Mouse (Mus musculus): ENCODE results near the gene Folr2. TPM values are rescaled to one million over a fixed set of nuclear protein-coding genes. Genes with fewer than 3 reads are reported as not detected.

The Folr2 gene
- 1.1 and 2.1 TPM in 2 replicates for polyA plus RNA-seq (2012; rRNA removed)

GRCm38 (mm10) chr7:101857094-101857493 is at the start of gene Folr2:
Gene Folr2, minus strand, starts transcription at chr7:101857194.
- no peaks in the 10 kb centered on the region for H3K4me1 ChIP-seq (ENCODE audit: control insufficient read depth, insufficient read depth, low read length)
- no peak within 1 kb of the TSS for H3K27ac ChIP-seq (ENCODE audit: insufficient read depth, low read length)
- TF ChIP-seq POLR2A (IDR thresholded peaks at IDR 0.05; ENCODE audit: extremely low read depth, insufficient read depth, low read length) (no peak), CTCF (IDR thresholded peaks at IDR 0.05; ENCODE audit: extremely low read depth, insufficient read depth, low read length) (no peak)
- H3K4me3 ChIP-seq (ENCODE audit: insufficient read depth, low read length) = no peak within 1 kb of the TSS

- Histone ChIP-seq H3K4me3 (ENCODE audit: insufficient read depth, low read length) (peak overlapping the region; percentile 27), H3K4me1 (ENCODE audit: control insufficient read depth, insufficient read depth, low read length) (peaks cover 5% of the 10 kb centered on the region), H3K27ac (ENCODE audit: insufficient read depth, low read length) (no peak overlapping the region)
- TF ChIP-seq CTCF (IDR thresholded peaks at IDR 0.05; ENCODE audit: extremely low read depth, insufficient read depth, low read length) = no peak
- TF ChIP-seq POLR2A (IDR thresholded peaks at IDR 0.05; ENCODE audit: extremely low read depth, insufficient read depth, low read length) = no peak
These were observed 49.7 kb upstream of the Folr2 start for GRCm38 (mm10) chr7:101906696-101907095.

- TF ChIP-seq CTCF (IDR thresholded peaks at IDR 0.05; ENCODE audit: extremely low read depth, insufficient read depth, low read length) (no peak), POLR2A (IDR thresholded peaks at IDR 0.05; ENCODE audit: extremely low read depth, insufficient read depth, low read length) (no peak)
- peak within 1 kb of the TSS; percentile 77 for H3K27ac ChIP-seq (ENCODE audit: insufficient read depth, low read length)
- peaks cover 5% of the 10 kb centered on the region for H3K4me1 ChIP-seq (ENCODE audit: control insufficient read depth, insufficient read depth, low read length)
- peak within 1 kb of the TSS; percentile 27 for H3K4me3 ChIP-seq (ENCODE audit: insufficient read depth, low read length)
These were observed 49.3 kb upstream of the Folr2 start, which contains the start of gene Tomt for GRCm38 (mm10) chr7:101906287-101906681. Gene Tomt, minus strand, starts transcription at chr7:101906359.

GRCm38 (mm10) chr7:101905561-101906286 is 48.7 kb upstream of the Folr2 start, which contains the start of gene Lamtor1:
Gene Lamtor1, plus strand, starts transcription at chr7:101905904.
- Histone ChIP-seq H3K4me3 (ENCODE audit: insufficient read depth, low read length) (peak within 1 kb of the TSS; percentile 27), H3K27ac (ENCODE audit: insufficient read depth, low read length) (peak within 1 kb of the TSS; percentile 77), H3K4me1 (ENCODE audit: control insufficient read depth, insufficient read depth, low read length) (peaks cover 5% of the 10 kb centered on the region)
- TF ChIP-seq CTCF (IDR thresholded peaks at IDR 0.05; ENCODE audit: extremely low read depth, insufficient read depth, low read length) = no peak
- peak; percentile 92 for TF ChIP-seq POLR2A (IDR thresholded peaks at IDR 0.05; ENCODE audit: extremely low read depth, insufficient read depth, low read length)

GRCm38 (mm10) chr7:101902846-101903245 is 45.9 kb upstream of the Folr2 start:
- TF ChIP-seq POLR2A (IDR thresholded peaks at IDR 0.05; ENCODE audit: extremely low read depth, insufficient read depth, low read length) = no peak
- Histone ChIP-seq H3K4me1 (ENCODE audit: control insufficient read depth, insufficient read depth, low read length) (peaks cover 3% of the 10 kb centered on the region), H3K27ac (ENCODE audit: insufficient read depth, low read length) (no peak overlapping the region), H3K4me3 (ENCODE audit: insufficient read depth, low read length) (no peak overlapping the region)

GRCm38 (mm10) chr7:101901969-101902368 is 45.0 kb upstream of the Folr2 start:
- TF ChIP-seq CTCF (IDR thresholded peaks at IDR 0.05; ENCODE audit: extremely low read depth, insufficient read depth, low read length) (no peak), POLR2A (IDR thresholded peaks at IDR 0.05; ENCODE audit: extremely low read depth, insufficient read depth, low read length) (no peak)
- H3K4me3 ChIP-seq (ENCODE audit: insufficient read depth, low read length) = no peak overlapping the region
- H3K27ac ChIP-seq (ENCODE audit: insufficient read depth, low read length) = no peak overlapping the region
- peaks cover 5% of the 10 kb centered on the region for H3K4me1 ChIP-seq (ENCODE audit: control insufficient read depth, insufficient read depth, low read length)

GRCm38 (mm10) chr7:101900331-101901097 is 43.5 kb upstream of the Folr2 start:
- TF ChIP-seq POLR2A (IDR thresholded peaks at IDR 0.05; ENCODE audit: extremely low read depth, insufficient read depth, low read length) (no peak), CTCF (IDR thresholded peaks at IDR 0.05; ENCODE audit: extremely low read depth, insufficient read depth, low read length) (no peak)
- H3K4me1 ChIP-seq (ENCODE audit: control insufficient read depth, insufficient read depth, low read length) = 0 out of 2 replicates have a peak, but pooled peaks cover 1% of the 10 kb centered on the region
- 0 out of 2 replicates have a peak overlapping the region, but pooled peaks have one; percentile 12 for H3K27ac ChIP-seq (ENCODE audit: insufficient read depth, low read length)
- H3K4me3 ChIP-seq (ENCODE audit: insufficient read depth, low read length) = no peak overlapping the region

GRCm38 (mm10) chr7:101896104-101897066 is 39.4 kb upstream of the Folr2 start:
- TF ChIP-seq CTCF (IDR thresholded peaks at IDR 0.05; ENCODE audit: extremely low read depth, insufficient read depth, low read length) (no peak), POLR2A (IDR thresholded peaks at IDR 0.05; ENCODE audit: extremely low read depth, insufficient read depth, low read length) (peak; percentile 89; the same call in 1 of the 2 replicates)
- peak overlapping the region; percentile 61 for H3K27ac ChIP-seq (ENCODE audit: insufficient read depth, low read length)
- H3K4me1 ChIP-seq (ENCODE audit: control insufficient read depth, insufficient read depth, low read length) = 0 out of 2 replicates have a peak, but pooled peaks cover 1% of the 10 kb centered on the region
- H3K4me3 ChIP-seq (ENCODE audit: insufficient read depth, low read length) = peak overlapping the region; percentile 53

GRCm38 (mm10) chr7:101895695-101896094 is 38.7 kb upstream of the Folr2 start:
- peak overlapping the region; percentile 61 for H3K27ac ChIP-seq (ENCODE audit: insufficient read depth, low read length)
- TF ChIP-seq CTCF (IDR thresholded peaks at IDR 0.05; ENCODE audit: extremely low read depth, insufficient read depth, low read length) (0 out of 2 replicates have a peak, but pooled peaks have one; percentile 8), POLR2A (IDR thresholded peaks at IDR 0.05; ENCODE audit: extremely low read depth, insufficient read depth, low read length) (no peak)
- peak overlapping the region; percentile 53 for H3K4me3 ChIP-seq (ENCODE audit: insufficient read depth, low read length)
- H3K4me1 ChIP-seq (ENCODE audit: control insufficient read depth, insufficient read depth, low read length) = 0 out of 2 replicates have a peak, but pooled peaks cover 1% of the 10 kb centered on the region

Data from cortical plate, adult 2 months (tissue).